11 mouse cellular contexts compared by ENCODE assay signal in the genomic region with DNA sequence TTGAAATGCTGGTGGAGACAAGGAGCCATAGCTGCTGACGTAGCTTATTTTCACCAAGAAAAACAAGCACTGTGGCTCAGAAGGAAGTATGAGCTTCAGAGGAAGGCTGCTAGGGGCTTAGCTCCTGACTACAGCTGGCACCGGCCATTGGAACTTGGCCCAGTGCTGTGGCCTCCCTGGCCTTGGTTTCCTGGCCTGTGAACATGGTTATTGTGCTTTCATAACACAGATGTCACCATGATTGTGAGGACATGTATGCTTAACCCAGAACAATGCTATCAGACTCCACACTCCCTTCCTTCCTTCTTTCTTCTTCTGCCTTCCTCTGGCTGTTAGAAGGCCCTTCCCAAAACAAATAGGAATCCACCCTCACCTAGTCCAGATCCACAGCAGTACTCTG.
DNase-seq lines count a peak whose midpoint lies in the region; ATAC-seq and TF ChIP-seq lines count a peak whose summit lies in the region.
"Had no signal": no experiment of that assay in that cellular context is flagged by ENCODE, and none has a peak within 500 bp of the region (broad histone marks: within the 10 kb centered on the region; RNA-seq: fewer than 3 reads in every experiment).

No protein-coding gene starts in this region.

- no peaks in the 10 kb centered on the region for H3K4me1 ChIP-seq in kidney, postnatal 0 days (replicated peaks; ENCODE audit: insufficient read depth, low read length)
- H3K4me1 ChIP-seq in stomach, postnatal 0 days (replicated peaks; ENCODE audit: control insufficient read depth, insufficient read depth): no peaks in the 10 kb centered on the region
- no peaks in the 10 kb centered on the region for H3K4me1 ChIP-seq in hindbrain, embryonic 14.5 days (replicated peaks; ENCODE audit: control insufficient read depth, insufficient read depth, low read length)
- H3K4me1 ChIP-seq: limb, embryonic 13.5 days; neural tube, embryonic 13.5 days had no signal

- H3K27me3 ChIP-seq in kidney, postnatal 0 days (ENCODE audit: insufficient read depth, low read length): no peaks in the 10 kb centered on the region
- H3K27me3 ChIP-seq in stomach, postnatal 0 days (ENCODE audit: control insufficient read depth, insufficient read depth, low read length): no peaks in the 10 kb centered on the region
- no peaks in the 10 kb centered on the region for H3K27me3 ChIP-seq in hindbrain, embryonic 14.5 days (ENCODE audit: control insufficient read depth, insufficient read depth, low read length)
- H3K27me3 ChIP-seq: limb, embryonic 13.5 days; neural tube, embryonic 13.5 days had no signal

- H3K4me2 ChIP-seq in kidney, postnatal 0 days (ENCODE audit: low read length): no peak overlapping the region
- H3K4me2 ChIP-seq in stomach, postnatal 0 days (replicated peaks; ENCODE audit: low read depth): no peak overlapping the region
- no peak overlapping the region for H3K4me2 ChIP-seq in hindbrain, embryonic 14.5 days (replicated peaks)
- H3K4me2 ChIP-seq: limb, embryonic 13.5 days; neural tube, embryonic 13.5 days had no signal

- H3K36me3 ChIP-seq in kidney, postnatal 0 days (ENCODE audit: insufficient read depth, low read length): no peaks in the 10 kb centered on the region
- no peaks in the 10 kb centered on the region for H3K36me3 ChIP-seq in stomach, postnatal 0 days (ENCODE audit: control insufficient read depth, insufficient read depth, low read length)
- H3K36me3 ChIP-seq in hindbrain, embryonic 14.5 days (replicated peaks; ENCODE audit: control insufficient read depth, insufficient read depth): 0 out of 2 replicates have a peak, but pooled peaks cover 6% of the 10 kb centered on the region
- H3K36me3 ChIP-seq: limb, embryonic 13.5 days had no signal

- no peak for TF ChIP-seq CTCF in kidney, postnatal 0 days (IDR thresholded peaks at IDR 0.05; ENCODE audit: low read depth)
- no peak for TF ChIP-seq CTCF in stomach, postnatal 0 days (IDR thresholded peaks at IDR 0.05; ENCODE audit: low read depth)

- DNase-seq in cerebellum, postnatal 14 days: peak; percentile 38 to 44
- no peak for DNase-seq in cerebellum, adult 9-10 months
- DNase-seq in heart, adult 9 months (ENCODE audit: low spot score in 2 of 2): peak; percentile 23 to 57
- DNase-seq in kidney, postnatal 0 days (ENCODE audit: low spot score): peak; percentile 44
- DNase-seq in lung, postnatal 14 days: peak; percentile 60
- no peak for DNase-seq in stomach, postnatal 0 days (ENCODE audit: low spot score)
- DNase-seq in hindbrain, embryonic 14.5 days (ENCODE audit: low spot score): no peak
- no peak for DNase-seq in embryo, embryonic 9.5 days (ENCODE audit: extremely low spot score)
- DNase-seq: thymus, postnatal 36 days had no signal

- H3K9ac ChIP-seq in kidney, postnatal 0 days (ENCODE audit: low read depth, low read length): no peak overlapping the region
- no peak overlapping the region for H3K9ac ChIP-seq in stomach, postnatal 0 days (ENCODE audit: low read length)
- H3K9ac ChIP-seq in hindbrain, embryonic 14.5 days: no peak overlapping the region
- H3K9ac ChIP-seq: limb, embryonic 13.5 days; neural tube, embryonic 13.5 days had no signal

- H3K9me3 ChIP-seq in kidney, postnatal 0 days (replicated peaks; ENCODE audit: low read length): no peaks in the 10 kb centered on the region
- H3K9me3 ChIP-seq in stomach, postnatal 0 days (ENCODE audit: control insufficient read depth, low read length): no peaks in the 10 kb centered on the region
- no peaks in the 10 kb centered on the region for H3K9me3 ChIP-seq in hindbrain, embryonic 14.5 days (ENCODE audit: control insufficient read depth, low read length)
- H3K9me3 ChIP-seq: limb, embryonic 13.5 days; neural tube, embryonic 13.5 days had no signal

- 51% methylated on average over 2 of the region's 2 CpGs for WGBS in kidney, postnatal 0 days
- WGBS in stomach, postnatal 0 days: 67% methylated on average over 2 of the region's 2 CpGs
- WGBS in hindbrain, embryonic 14.5 days: 73% methylated on average over 2 of the region's 2 CpGs

- no peak for TF ChIP-seq EP300 in stomach, postnatal 0 days (optimal IDR thresholded peaks at IDR 0.05)

- no peak overlapping the region for H3K4me3 ChIP-seq in kidney, postnatal 0 days (replicated peaks; ENCODE audit: low read depth, low read length)
- no peak overlapping the region for H3K4me3 ChIP-seq in stomach, postnatal 0 days (ENCODE audit: low read depth, low read length)
- H3K4me3 ChIP-seq in hindbrain, embryonic 14.5 days (replicated peaks; ENCODE audit: low read length): no peak overlapping the region
- H3K4me3 ChIP-seq: limb, embryonic 13.5 days; neural tube, embryonic 13.5 days had no signal

- 0 out of 2 replicates have a peak overlapping the region, but pooled peaks have one; percentile 15 for H3K27ac ChIP-seq in kidney, postnatal 0 days
- no peak overlapping the region for H3K27ac ChIP-seq in stomach, postnatal 0 days (replicated peaks)
- H3K27ac ChIP-seq in hindbrain, embryonic 14.5 days: no peak overlapping the region
- H3K27ac ChIP-seq: limb, embryonic 13.5 days; neural tube, embryonic 13.5 days had no signal

- ATAC-seq in kidney, postnatal 0 days (replicated peaks; ENCODE audit: low FRiP score, low read depth): 0 out of 2 replicates have a peak, but pooled peaks have one; percentile 36
- ATAC-seq in stomach, postnatal 0 days (ENCODE audit: low FRiP score, low TSS enrichment): no peak; the same call in 1 of the 2 replicates
- no peak for ATAC-seq in hindbrain, embryonic 14.5 days (ENCODE audit: low FRiP score)

Comparison
In these comparisons a context has a peak if more than half of its experiments do, and no peak if none do; other contexts are left out.
1. DNase-seq: peak in cerebellum, postnatal 14 days (2 of 2), heart, adult 9 months (2 of 2), kidney, postnatal 0 days (single experiment) and lung, postnatal 14 days (single experiment); none in cerebellum, adult 9-10 months (single experiment), stomach, postnatal 0 days (single experiment), hindbrain, embryonic 14.5 days (single experiment) and embryo, embryonic 9.5 days (single experiment).